Mouse (Mus musculus) B cell, adult (primary cell): ENCODE data around the gene Abcc1. TPM values are rescaled to one million over a fixed set of nuclear protein-coding genes. Genes with fewer than 3 reads are reported as not detected.

Experiments
- total RNA-seq: library from RNA; stranded (reverse); gene quantifications from 4 replicates; pipeline ENCODE4 v1.2.4, GENCODE M21; 2023; ENCODE audit not compliant: inconsistent age

Abcc1 gene
- total RNA-seq: 38.6 to 56.3 TPM (median 48.4 TPM) in 4 replicates

GRCm38 (mm10) chr16:14361362-14362098, at the start of gene Abcc1:
TSS of gene Abcc1 (plus strand) at chr16:14361558.

DNA sequence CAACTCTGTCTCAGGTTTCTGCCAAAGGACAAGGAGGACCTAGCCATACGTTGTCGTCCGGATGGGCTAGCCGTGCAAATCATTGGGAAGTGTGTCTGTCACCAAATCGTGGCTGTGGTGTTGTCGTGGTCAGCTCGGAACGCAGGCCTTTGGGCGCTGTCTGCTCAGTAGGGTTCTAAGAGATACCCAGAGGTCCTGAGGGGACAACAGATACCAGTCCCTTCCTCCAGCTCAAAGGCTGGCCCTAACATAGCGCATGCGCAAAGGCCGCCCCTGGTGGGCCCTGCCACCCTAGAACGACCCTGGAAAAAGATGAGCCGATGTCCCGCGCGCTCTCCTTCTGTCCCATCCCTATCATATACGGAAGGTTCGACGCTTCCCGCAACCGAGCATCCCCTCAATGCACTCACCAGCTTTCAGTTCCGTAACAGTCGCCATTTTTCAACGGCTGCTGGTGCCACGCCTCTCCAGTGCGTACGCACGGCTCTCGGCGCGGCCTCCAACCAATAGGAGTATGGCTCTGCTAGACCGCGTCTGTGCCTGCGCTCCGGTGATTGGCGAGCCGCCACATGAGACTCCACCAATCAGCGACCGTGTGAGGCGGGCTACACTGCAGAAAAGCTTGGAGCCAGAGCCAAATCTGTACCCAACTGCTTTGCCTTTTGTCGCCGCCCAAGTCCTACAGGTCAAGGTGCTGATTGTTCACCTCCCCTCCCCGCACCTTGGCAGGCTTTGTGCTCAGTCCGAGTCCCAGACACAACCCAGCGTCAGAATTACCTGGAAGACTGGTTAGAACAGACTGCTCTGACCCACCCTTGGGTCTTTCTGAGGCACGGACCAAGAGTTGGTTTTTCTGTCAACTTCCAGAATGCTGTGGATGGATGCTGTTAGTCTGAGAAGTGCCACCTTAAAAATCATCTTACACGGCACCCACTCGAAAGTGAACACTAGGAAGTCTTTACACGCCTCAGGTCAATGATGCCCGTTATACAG, 44.2 kb upstream of the Abcc1 start, which contains the start of gene Fopnl:
Gene Fopnl, minus strand, starts transcription at position 522 of the 993 bp plus-strand sequence.

Other genes starting within 250 kb of the Abcc1 start
- gene Nde1, start 198.3 kb upstream of the Abcc1 start, total RNA-seq: 37.0 to 49.3 TPM (median 43.7 TPM) in 4 replicates
- 66.2 to 71.7 TPM (median 69.6 TPM) in 4 replicates for gene Marf1, start 198.2 kb upstream of the Abcc1 start, total RNA-seq
- 0.21 TPM in 1 of 4 replicates, not detected in the others for gene Myh11, start 70.2 kb upstream of the Abcc1 start, total RNA-seq
- gene Fopnl, start 44.2 kb upstream of the Abcc1 start, total RNA-seq: 32.9 to 38.6 TPM (median 34.7 TPM) in 4 replicates
- not detected in 4 replicates for gene A630010A05Rik, start 200.8 kb downstream of the Abcc1 start, total RNA-seq